Mouse (Mus musculus) frontal cortex, adult 2 months (tissue): ENCODE data around the gene Ttc34. TPM values are rescaled to one million over a fixed set of nuclear protein-coding genes. Genes with fewer than 3 reads are reported as not detected.
A peak's percentile ranks its signal among the peaks of the same experiment; 100 is the strongest.

ENCODE experiments used
- DNase-seq, 2 experiments: peaks; one replicate each; pipeline ENCODE4 v3.0.0; 2022; ENCODE audit warnings: low spot score in 1 of 2; ENCODE audit errors: extremely low spot score in 1 of 2
- polyA plus RNA-seq: library from polyadenylated mRNA; depleted of rRNA; stranded (reverse); fragments of >200 nt; gene quantifications from 2 replicates; pipeline ENCODE4 v1.2.3, GENCODE M21; 2012

Gene Ttc34
- polyA plus RNA-seq, 1 experiment: 2.3 TPM

GRCm38 (mm10) chr4:154856882-154857281 is 19.6 kb downstream of the Ttc34 start:
- no peak for DNase-seq

DNA sequence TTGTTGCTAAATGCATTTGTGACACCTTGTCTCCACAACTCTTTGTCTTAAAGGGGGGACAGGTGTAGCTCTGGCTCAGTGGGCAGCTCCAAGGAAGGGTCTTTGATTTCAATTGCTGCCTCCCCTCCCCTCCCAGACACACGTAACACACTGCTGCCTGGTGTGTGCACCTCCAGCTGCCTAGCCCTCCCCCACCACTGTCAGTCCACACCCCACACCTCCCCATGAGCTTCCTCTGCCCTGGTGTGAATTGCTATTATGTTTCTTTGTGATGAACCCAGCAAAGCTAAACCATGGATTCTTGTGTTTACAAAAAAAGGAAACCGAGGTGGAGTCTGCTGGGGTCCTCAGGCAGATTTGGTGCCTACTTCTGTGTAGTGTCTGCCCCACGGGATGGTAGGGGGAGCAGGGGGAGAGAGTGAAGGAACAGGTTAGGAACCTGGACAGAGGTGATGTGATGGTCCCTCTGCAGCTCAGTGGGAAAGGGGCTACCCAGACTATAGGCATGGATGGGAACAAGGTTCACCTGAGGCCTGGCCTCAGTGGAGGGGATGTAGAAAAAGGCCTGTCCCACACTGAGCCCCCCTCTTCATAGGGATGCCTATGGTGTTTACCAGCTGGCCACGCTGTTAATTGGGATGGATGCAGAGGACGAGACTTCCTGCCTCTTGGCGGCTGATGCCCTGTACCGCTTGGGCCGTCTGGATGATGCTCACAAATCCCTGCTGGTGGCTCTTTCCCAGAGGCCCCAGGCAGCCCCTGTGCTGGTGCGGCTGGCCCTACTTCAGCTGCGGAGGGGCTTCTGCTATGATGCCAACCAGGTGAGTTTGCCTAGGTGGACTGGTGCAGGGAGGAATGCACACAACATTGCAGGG is 20.3 kb downstream of the Ttc34 start:
- DNase-seq: no peak

DNA sequence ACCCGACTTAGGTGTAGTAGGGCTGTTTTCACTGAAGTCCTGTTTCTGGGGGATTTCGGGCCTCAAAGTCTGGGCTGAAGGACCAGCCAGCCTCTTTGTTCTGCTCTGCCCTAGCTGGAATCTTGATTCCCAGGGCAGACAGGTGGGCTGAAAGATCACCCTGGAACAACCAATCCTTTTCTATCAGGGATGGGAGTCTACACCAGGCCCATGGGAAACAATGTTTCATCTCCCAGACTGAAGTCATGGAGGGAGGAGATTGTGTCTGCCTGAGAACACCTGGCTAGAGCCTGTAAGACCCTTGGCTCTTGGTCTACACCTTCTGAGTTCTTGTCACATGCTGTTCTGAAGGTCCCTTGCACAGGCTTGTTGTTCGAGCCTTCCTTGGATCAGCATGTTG is 21.3 kb downstream of the Ttc34 start:
- DNase-seq: no peak

DNA sequence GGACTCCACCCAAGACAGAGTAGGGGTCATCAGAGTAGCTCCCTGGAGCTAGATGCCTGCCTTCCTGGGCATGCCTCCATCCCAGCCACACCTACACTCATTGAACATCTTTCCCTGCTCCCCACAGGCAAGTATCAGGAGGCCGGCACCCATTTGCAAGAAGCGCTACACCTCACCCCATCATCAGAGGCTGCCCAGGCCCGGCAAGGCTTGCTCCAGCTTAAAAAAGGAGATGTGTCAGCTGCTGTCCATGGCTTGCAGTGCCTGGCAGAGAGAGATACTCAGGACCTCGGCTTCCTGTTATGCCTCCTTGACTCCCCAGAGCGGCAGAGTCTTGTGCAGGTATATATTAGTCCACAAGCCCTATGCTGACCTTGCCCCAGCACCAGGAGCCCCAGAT is 24.7 kb downstream of the Ttc34 start:
- no peak for DNase-seq

DNA sequence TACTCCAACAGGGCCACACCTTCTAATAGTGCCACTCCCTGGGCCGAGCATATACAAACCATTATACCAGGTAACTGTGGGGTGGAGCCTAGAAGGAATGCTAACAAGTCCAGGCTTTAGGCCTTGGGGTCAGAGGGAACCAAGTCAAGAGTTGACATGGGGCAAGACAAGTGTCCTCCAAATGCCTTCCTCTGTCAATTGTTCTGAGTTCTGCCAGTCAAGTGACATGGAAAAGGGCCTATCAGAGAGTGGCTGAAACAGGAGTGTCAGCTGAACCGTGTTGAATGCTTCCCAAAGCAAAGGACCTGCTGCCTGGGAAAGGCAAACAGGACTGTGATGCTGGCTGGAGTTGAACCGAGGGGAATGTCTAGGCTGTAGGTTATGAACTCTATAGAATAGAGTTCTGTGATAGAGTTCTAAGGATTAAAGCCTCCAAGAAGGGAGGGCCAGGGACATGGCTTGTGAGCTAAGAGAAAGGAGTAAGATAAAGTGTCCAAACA is 26.2 kb downstream of the Ttc34 start:
- DNase-seq: no peak

GRCm38 (mm10) chr4:154864271-154864771 is 27.1 kb downstream of the Ttc34 start:
- peak; percentile 72 to 93 for DNase-seq

DNA sequence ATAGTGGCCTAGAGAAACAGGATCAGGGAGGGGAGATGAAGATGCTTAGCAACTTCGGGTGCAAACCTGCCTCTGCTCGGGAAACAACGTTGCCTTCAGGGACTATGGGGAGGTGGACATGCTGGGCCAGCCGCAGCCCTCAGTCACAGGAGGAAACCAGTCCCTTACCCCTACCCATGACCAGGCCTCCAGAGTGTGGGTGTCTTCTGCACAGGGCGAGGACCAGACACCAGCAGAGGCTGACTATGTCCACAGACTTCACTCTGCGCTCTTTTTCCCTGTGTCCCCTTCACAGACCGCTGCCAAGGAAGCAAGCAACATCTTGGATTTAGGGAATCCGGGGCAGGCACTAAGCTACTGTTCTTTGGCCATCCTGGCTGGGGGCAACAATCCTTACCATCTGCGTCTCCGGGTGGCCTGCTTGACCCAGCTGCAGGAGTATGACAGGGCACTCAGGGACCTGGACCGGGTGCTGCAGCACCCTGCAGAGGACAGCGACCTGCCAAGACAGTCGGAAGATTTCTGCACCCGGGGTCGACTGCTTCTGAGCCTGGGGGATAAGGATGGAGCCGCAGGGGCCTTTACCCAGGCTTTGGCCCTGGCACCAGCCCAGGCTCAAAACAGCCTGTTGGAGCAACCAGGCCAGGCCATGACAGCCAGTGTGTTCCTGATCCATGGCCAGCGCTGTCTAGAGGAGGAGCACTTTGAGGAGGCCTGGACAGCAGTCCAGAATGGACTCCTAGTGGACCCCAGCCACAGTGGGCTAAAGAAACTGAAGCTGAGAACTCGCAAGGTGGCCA is 27.9 kb downstream of the Ttc34 start:
- DNase-seq: no peak

GRCm38 (mm10) chr4:154866391-154866790 is 29.1 kb downstream of the Ttc34 start:
- DNase-seq: no peak

GRCm38 (mm10) chr4:154867257-154867656 is 30.0 kb downstream of the Ttc34 start:
- DNase-seq: no peak

- no peak for DNase-seq
These were observed 32.2 kb downstream of the Ttc34 start, which contains the start of gene Mmel1 for GRCm38 (mm10) chr4:154869440-154869839. TSS of gene Mmel1 (plus strand) at chr4:154869585.

DNA sequence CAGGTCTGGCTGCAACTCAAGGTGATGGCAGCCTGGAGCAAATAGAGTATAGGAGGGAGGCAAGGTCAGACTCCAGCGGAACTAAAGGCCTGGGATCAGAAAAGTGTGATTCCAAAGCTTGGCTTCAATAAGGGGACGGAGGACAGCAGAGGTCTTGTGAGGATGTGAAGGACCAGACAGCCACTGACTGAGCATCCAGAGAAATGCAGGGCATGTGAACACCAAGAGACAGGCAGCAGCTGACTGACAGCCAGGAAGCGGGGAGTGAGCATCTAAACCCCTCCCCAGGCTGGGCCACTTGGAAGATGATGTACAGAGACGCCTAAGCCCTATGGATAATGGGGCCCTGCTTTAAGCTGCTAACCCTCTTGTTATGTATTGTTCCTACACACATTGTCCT is 33.5 kb downstream of the Ttc34 start:
- DNase-seq: no peak

GRCm38 (mm10) chr4:154871757-154872251 is 34.5 kb downstream of the Ttc34 start:
- no peak for DNase-seq

GRCm38 (mm10) chr4:154873186-154873585 is 35.9 kb downstream of the Ttc34 start:
- no peak for DNase-seq

DNA sequence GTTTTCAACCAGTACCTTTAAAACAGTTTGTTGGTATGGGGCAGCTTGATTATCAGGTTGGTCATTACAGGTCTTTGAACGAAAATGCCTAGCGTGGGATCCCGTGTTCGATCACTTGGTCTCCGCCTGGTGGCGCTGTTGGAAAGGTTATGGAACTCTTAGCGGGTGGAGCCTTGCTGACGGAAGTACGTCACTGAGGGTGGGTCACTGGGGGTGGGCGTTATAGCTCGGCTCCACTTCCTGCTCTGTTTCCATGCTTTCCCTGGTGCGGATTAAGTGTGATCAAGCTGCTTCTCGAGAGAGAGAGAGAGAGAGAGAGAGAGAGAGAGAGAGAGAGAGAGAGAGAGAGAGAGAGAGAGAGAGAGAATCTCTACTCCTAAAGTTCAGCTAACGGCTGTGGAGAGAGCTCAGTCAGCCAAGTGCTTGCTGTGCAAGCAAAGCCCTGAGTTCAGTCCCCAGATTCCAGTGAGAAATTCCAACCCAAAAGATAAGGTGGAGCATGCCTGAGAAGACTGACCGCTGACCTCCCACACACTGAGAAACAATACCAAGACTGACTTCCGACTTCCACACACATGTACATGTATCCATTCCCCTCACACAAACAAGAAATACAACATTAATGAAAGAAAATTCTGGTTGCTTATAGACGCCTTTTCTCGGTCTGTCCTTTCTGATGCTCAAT is 40.7 kb downstream of the Ttc34 start:
- DNase-seq: peak; percentile 72 to 97

GRCm38 (mm10) chr4:154880730-154881129 is 43.5 kb downstream of the Ttc34 start:
- no peak for DNase-seq

DNA sequence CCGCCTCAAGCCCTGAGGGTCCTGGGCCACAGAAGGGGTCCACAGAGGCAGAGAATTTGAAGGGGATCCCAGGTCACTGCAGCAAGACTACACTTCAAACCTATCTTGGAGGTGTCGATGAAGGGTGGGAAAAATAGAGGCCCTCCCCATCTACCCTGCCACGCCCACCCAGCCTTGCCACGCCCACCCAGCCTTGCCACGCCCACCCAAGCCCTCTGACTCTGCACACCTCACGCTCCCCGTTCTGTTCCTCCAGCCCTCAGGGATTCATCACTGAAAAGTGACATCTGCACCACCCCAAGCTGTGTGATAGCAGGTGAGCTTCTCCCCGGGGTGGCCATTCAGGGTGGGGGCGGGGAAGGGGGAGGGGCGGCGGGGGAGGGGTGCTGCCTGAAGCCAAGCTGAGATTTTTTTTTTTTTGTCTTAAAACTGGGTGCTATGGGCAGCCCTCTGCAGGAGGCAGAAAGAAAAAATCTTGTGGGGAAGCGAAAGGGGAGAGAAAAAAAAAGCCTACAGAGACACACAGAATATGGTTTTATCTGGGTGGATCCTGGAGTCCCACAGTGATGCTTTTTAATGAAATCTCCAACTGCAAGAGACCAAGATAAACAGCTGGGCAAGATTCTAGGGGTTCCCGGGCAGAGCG is 44.9 kb downstream of the Ttc34 start:
- no peak for DNase-seq

GRCm38 (mm10) chr4:154885416-154885815 is 48.2 kb downstream of the Ttc34 start:
- DNase-seq: no peak

DNA sequence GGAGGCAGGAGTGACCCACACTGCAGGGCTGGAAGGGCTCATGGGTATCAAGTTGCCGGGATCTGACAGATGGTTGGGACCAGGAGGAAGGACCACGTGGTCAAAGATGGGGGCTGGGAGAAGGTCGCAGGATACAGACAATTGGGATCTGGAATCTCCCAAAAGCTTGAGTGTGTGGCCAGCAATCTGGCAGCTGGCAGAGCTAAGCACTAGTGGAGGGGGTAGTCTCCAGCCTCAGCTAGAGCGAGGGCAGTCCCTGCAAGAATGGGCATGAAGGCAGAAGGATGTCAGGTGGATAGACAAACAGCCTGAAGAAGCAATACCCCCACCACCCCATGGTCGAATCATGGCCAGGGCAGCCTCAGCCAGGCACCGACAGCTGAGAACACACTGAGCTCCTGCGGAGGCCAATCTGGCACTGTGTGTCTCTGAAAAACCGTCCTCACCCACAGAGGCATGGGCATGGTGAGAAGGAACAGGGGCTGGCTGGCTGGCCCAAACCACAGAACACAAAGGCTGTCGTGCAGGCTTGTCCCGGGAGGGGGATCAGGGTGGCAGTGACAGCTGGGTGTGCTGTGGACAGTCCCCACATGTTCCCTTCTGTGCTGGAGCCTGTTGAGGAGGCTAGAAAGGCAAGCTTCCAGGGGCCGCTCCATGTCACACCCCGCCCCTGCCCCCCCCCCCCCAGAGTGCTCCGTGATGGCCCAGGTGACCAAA is 49.8 kb downstream of the Ttc34 start:
- DNase-seq: no peak

- DNase-seq: no peak
These were observed 50.5 kb downstream of the Ttc34 start for GRCm38 (mm10) chr4:154887593-154888250.
